Comparison of ENCODE assay signal across 29 mouse cellular contexts in genomic region chr11:49107650-49108537, GRCm38 (mm10). TPM values are rescaled to one million over a fixed set of nuclear protein-coding genes. Genes with fewer than 3 reads are reported as not detected.
DNase-seq lines count a peak whose midpoint lies in the region; ATAC-seq and TF ChIP-seq lines count a peak whose summit lies in the region.
"Had no signal": no experiment of that assay in that cellular context is flagged by ENCODE, and none has a peak within 500 bp of the region (broad histone marks: within the 10 kb centered on the region; RNA-seq: fewer than 3 reads in every experiment).

No protein-coding gene starts in this region.

- no peak overlapping the region for H3K27ac ChIP-seq in stomach, embryonic 15.5 days
- H3K27ac ChIP-seq in stomach, postnatal 0 days (replicated peaks), result no peak overlapping the region
- peak overlapping the region; percentile 87 for H3K27ac ChIP-seq in embryonic fibroblast, embryonic 13.5 days (ENCODE audit: insufficient read depth, low read length)
- no peak overlapping the region for H3K27ac ChIP-seq in hindbrain, embryonic 14.5 days
- H3K27ac ChIP-seq in thymus, adult 2 months (ENCODE audit: control insufficient read depth, insufficient read depth, low read length), result no peak overlapping the region
- H3K27ac ChIP-seq: embryonic facial prominence, embryonic 12.5 days; forebrain, embryonic 10.5 days; forebrain, embryonic 15.5 days; hindbrain, embryonic 12.5 days; kidney, postnatal 0 days; limb, embryonic 13.5 days; macrophage; midbrain, embryonic 13.5 days; neural tube, embryonic 13.5 days had no signal

- H3K9ac ChIP-seq in stomach, embryonic 15.5 days, result no peak overlapping the region
- no peak overlapping the region for H3K9ac ChIP-seq in stomach, postnatal 0 days (ENCODE audit: low read length)
- H3K9ac ChIP-seq in hindbrain, embryonic 14.5 days, result no peak overlapping the region
- H3K9ac ChIP-seq: embryonic facial prominence, embryonic 12.5 days; forebrain, embryonic 15.5 days; hindbrain, embryonic 12.5 days; limb, embryonic 13.5 days; midbrain, embryonic 13.5 days; neural tube, embryonic 13.5 days had no signal

- H3K4me1 ChIP-seq in stomach, embryonic 15.5 days, result no peaks in the 10 kb centered on the region
- H3K4me1 ChIP-seq in stomach, postnatal 0 days (replicated peaks; ENCODE audit: control insufficient read depth, insufficient read depth), result no peaks in the 10 kb centered on the region
- peaks cover 6% of the 10 kb centered on the region for H3K4me1 ChIP-seq in embryonic fibroblast, embryonic 13.5 days (ENCODE audit: control insufficient read depth, insufficient read depth, low read length)
- H3K4me1 ChIP-seq in hindbrain, embryonic 14.5 days (replicated peaks; ENCODE audit: control insufficient read depth, insufficient read depth, low read length), result no peaks in the 10 kb centered on the region
- peaks cover 3% of the 10 kb centered on the region for H3K4me1 ChIP-seq in thymus, adult 2 months (replicated peaks; ENCODE audit: control insufficient read depth, insufficient read depth, low read length)
- H3K4me1 ChIP-seq: forebrain, embryonic 15.5 days; hindbrain, embryonic 12.5 days; limb, embryonic 13.5 days; midbrain, embryonic 13.5 days; neural tube, embryonic 13.5 days had no signal

- TF ChIP-seq POLR2A in embryonic fibroblast, embryonic 13.5 days (IDR thresholded peaks at IDR 0.05; ENCODE audit: low read depth, low read length), result no peak
- TF ChIP-seq POLR2A in thymus, adult 2 months (IDR thresholded peaks at IDR 0.05; ENCODE audit: control insufficient read depth, extremely low read depth, insufficient read depth, low read length, poor library complexity), result no peak

- TF ChIP-seq CTCF in stomach, postnatal 0 days (IDR thresholded peaks at IDR 0.05; ENCODE audit: low read depth), result no peak
- no peak for TF ChIP-seq CTCF in embryonic fibroblast, embryonic 13.5 days (IDR thresholded peaks at IDR 0.05; ENCODE audit: borderline replicate concordance, insufficient read depth, low read length)
- TF ChIP-seq CTCF in thymus, adult 2 months (IDR thresholded peaks at IDR 0.05; ENCODE audit: borderline replicate concordance, control insufficient read depth, extremely low read depth, insufficient read depth, low read length, poor library complexity), result no peak

- WGBS in stomach, embryonic 15.5 days, result 46% methylated on average over 10 of the region's 10 CpGs
- 47% methylated on average over 10 of the region's 10 CpGs for WGBS in stomach, postnatal 0 days
- 81% methylated on average over 10 of the region's 10 CpGs for WGBS in hindbrain, embryonic 14.5 days
- WGBS in thymus, adult 2 months, result 85% methylated on average over 10 of the region's 10 CpGs

- no peaks in the 10 kb centered on the region for H3K27me3 ChIP-seq in stomach, embryonic 15.5 days (replicated peaks)
- H3K27me3 ChIP-seq in stomach, postnatal 0 days (ENCODE audit: control insufficient read depth, insufficient read depth, low read length), result no peaks in the 10 kb centered on the region
- no peaks in the 10 kb centered on the region for H3K27me3 ChIP-seq in hindbrain, embryonic 14.5 days (ENCODE audit: control insufficient read depth, insufficient read depth, low read length)
- H3K27me3 ChIP-seq in thymus, adult 2 months (ENCODE audit: control insufficient read depth, insufficient read depth, low read length), result no peaks in the 10 kb centered on the region
- H3K27me3 ChIP-seq: embryonic facial prominence, embryonic 12.5 days; forebrain, embryonic 15.5 days; hindbrain, embryonic 12.5 days; limb, embryonic 13.5 days; midbrain, embryonic 13.5 days; neural tube, embryonic 13.5 days had no signal

- ATAC-seq in CD4-positive, CD25-positive, alpha-beta regulatory T cell, adult 4 months, result no peak
- ATAC-seq in stomach, embryonic 15.5 days (ENCODE audit: insufficient read depth, low FRiP score, low read depth), result 0 out of 2 replicates have a peak, but pooled peaks have one; percentile 43
- no peak for ATAC-seq in stomach, postnatal 0 days (ENCODE audit: low FRiP score, low TSS enrichment)
- ATAC-seq in hindbrain, embryonic 14.5 days (ENCODE audit: low FRiP score), result no peak
- ATAC-seq: forebrain, embryonic 15.5 days; lung, postnatal 0 days had no signal

- no peak for TF ChIP-seq EP300 in stomach, postnatal 0 days (optimal IDR thresholded peaks at IDR 0.05)

- DNase-seq in CD4-positive, CD25-positive, alpha-beta regulatory T cell, adult 2 months (ENCODE audit: low read depth, low spot score), result peak; percentile 2
- DNase-seq in stomach, postnatal 0 days (ENCODE audit: low spot score), result no peak
- no peak for DNase-seq in ovary, postnatal 14 days (ENCODE audit: low spot score)
- DNase-seq in hindbrain, embryonic 14.5 days (ENCODE audit: low spot score), result no peak
- no peak for DNase-seq in thymus, adult 2 months
- DNase-seq: cerebellum, adult 9-10 months; gastrocnemius, postnatal 25 days; heart, postnatal 14 days had no signal

- no peak overlapping the region for H3K4me2 ChIP-seq in stomach, embryonic 15.5 days
- H3K4me2 ChIP-seq in stomach, postnatal 0 days (replicated peaks; ENCODE audit: low read depth), result no peak overlapping the region
- no peak overlapping the region for H3K4me2 ChIP-seq in hindbrain, embryonic 14.5 days (replicated peaks)
- H3K4me2 ChIP-seq: embryonic facial prominence, embryonic 12.5 days; forebrain, embryonic 15.5 days; hindbrain, embryonic 12.5 days; limb, embryonic 13.5 days; liver, embryonic 11.5 days; midbrain, embryonic 13.5 days; neural tube, embryonic 13.5 days had no signal

- no peak overlapping the region for H3K4me3 ChIP-seq in stomach, embryonic 15.5 days (replicated peaks)
- no peak overlapping the region for H3K4me3 ChIP-seq in stomach, postnatal 0 days (ENCODE audit: low read depth, low read length)
- no peak overlapping the region for H3K4me3 ChIP-seq in embryonic fibroblast, embryonic 13.5 days (ENCODE audit: insufficient read depth, low read length)
- H3K4me3 ChIP-seq in hindbrain, embryonic 14.5 days (replicated peaks; ENCODE audit: low read length), result no peak overlapping the region
- H3K4me3 ChIP-seq in thymus, adult 2 months (ENCODE audit: control insufficient read depth, insufficient read depth, low read length), result no peak overlapping the region
- H3K4me3 ChIP-seq: embryonic facial prominence, embryonic 12.5 days; forebrain, embryonic 10.5 days; forebrain, embryonic 15.5 days; hindbrain, embryonic 12.5 days; limb, embryonic 13.5 days; midbrain, embryonic 13.5 days; neural tube, embryonic 13.5 days had no signal

- no peaks in the 10 kb centered on the region for H3K36me3 ChIP-seq in stomach, embryonic 15.5 days
- no peaks in the 10 kb centered on the region for H3K36me3 ChIP-seq in stomach, postnatal 0 days (ENCODE audit: control insufficient read depth, insufficient read depth, low read length)
- H3K36me3 ChIP-seq in hindbrain, embryonic 14.5 days (replicated peaks; ENCODE audit: control insufficient read depth, insufficient read depth), result no peaks in the 10 kb centered on the region
- H3K36me3 ChIP-seq in thymus, adult 2 months (ENCODE audit: control insufficient read depth, insufficient read depth, low read length), result no peaks in the 10 kb centered on the region
- H3K36me3 ChIP-seq: embryonic facial prominence, embryonic 12.5 days; forebrain, embryonic 10.5 days; forebrain, embryonic 15.5 days; hindbrain, embryonic 12.5 days; limb, embryonic 13.5 days; midbrain, embryonic 13.5 days; neural tube, embryonic 13.5 days had no signal

- no peaks in the 10 kb centered on the region for H3K9me3 ChIP-seq in stomach, embryonic 15.5 days
- no peaks in the 10 kb centered on the region for H3K9me3 ChIP-seq in stomach, postnatal 0 days (ENCODE audit: control insufficient read depth, low read length)
- H3K9me3 ChIP-seq in hindbrain, embryonic 14.5 days (ENCODE audit: control insufficient read depth, low read length), result no peaks in the 10 kb centered on the region
- H3K9me3 ChIP-seq: embryonic facial prominence, embryonic 12.5 days; forebrain, embryonic 10.5 days; forebrain, embryonic 15.5 days; G1E; hindbrain, embryonic 12.5 days; limb, embryonic 13.5 days; midbrain, embryonic 13.5 days; neural tube, embryonic 13.5 days had no signal

RNA-seq across cellular contexts. Expression of gene Olfr1396, which starts 6.8 kb away (rescaled TPM):
- under 1 TPM; 0.35 to 0.47 TPM for polyA plus RNA-seq in CD4-positive, CD25-positive, alpha-beta regulatory T cell, adult 4 months (2017; shearing (Covaris generic))
- 0.14 TPM in 1 of 2 replicates, not detected in the other for polyA plus RNA-seq in stomach, embryonic 15.5 days (2015; fragmentation: Nextera tagmentation; extraction: Ambion mirVana)
- 0.11 TPM in 1 of 2 replicates, not detected in the other for polyA plus RNA-seq in stomach, postnatal 0 days (2015; fragmentation: Nextera tagmentation; extraction: Ambion mirVana)
- not detected in 2 replicates for polyA plus RNA-seq in embryonic fibroblast, embryonic 13.5 days (2011; ENCODE audit: insufficient read length, low read depth, missing spikeins)
- polyA plus RNA-seq in hindbrain, embryonic 14.5 days (2014; fragmentation: Nextera tagmentation; extraction: Ambion mirVana), result not detected in 2 replicates
- polyA plus RNA-seq in thymus, adult 2 months (2012; rRNA removed), result 0.19 TPM in 1 of 2 replicates, not detected in the other
- polyA plus RNA-seq: embryonic facial prominence, embryonic 12.5 days; forebrain, embryonic 10.5 days; forebrain, embryonic 15.5 days; frontal cortex, adult 2 months; G1E; heart, embryonic 14.5 days; hindbrain, embryonic 12.5 days; kidney, postnatal 0 days; liver, embryonic 11.5 days; liver, embryonic 16.5 days; lung, postnatal 0 days; macrophage; midbrain, embryonic 13.5 days; neural tube, embryonic 13.5 days; small intestine, adult 2 months; stomach, embryonic 14.5 days had no signal

RNA-seq across cellular contexts. Expression of gene Ifi47, which starts 31.5 kb away (rescaled TPM):
- polyA plus RNA-seq in CD4-positive, CD25-positive, alpha-beta regulatory T cell, adult 4 months (2017; shearing (Covaris generic)), result 100 to 1,000 TPM; 473 to 495 TPM
- 2.0 and 2.3 TPM in 2 replicates for polyA plus RNA-seq in stomach, embryonic 15.5 days (2015; fragmentation: Nextera tagmentation; extraction: Ambion mirVana)
- polyA plus RNA-seq in stomach, postnatal 0 days (2015; fragmentation: Nextera tagmentation; extraction: Ambion mirVana), result 10.1 and 12.7 TPM in 2 replicates
- polyA plus RNA-seq in embryonic fibroblast, embryonic 13.5 days (2011; ENCODE audit: insufficient read length, low read depth, missing spikeins), result 4.8 and 7.6 TPM in 2 replicates
- polyA plus RNA-seq in hindbrain, embryonic 14.5 days (2014; fragmentation: Nextera tagmentation; extraction: Ambion mirVana), result 0.95 and 1.0 TPM in 2 replicates
- polyA plus RNA-seq in thymus, adult 2 months (2012; rRNA removed), result 37.5 and 45.3 TPM in 2 replicates

RNA-seq across cellular contexts. Expression of gene Olfr1395, which starts 34.2 kb away (rescaled TPM):
- polyA plus RNA-seq in CD4-positive, CD25-positive, alpha-beta regulatory T cell, adult 4 months (2017; shearing (Covaris generic)), result not detected
- not detected in 2 replicates for polyA plus RNA-seq in stomach, embryonic 15.5 days (2015; fragmentation: Nextera tagmentation; extraction: Ambion mirVana)
- polyA plus RNA-seq in stomach, postnatal 0 days (2015; fragmentation: Nextera tagmentation; extraction: Ambion mirVana), result not detected in 2 replicates
- not detected in 2 replicates for polyA plus RNA-seq in embryonic fibroblast, embryonic 13.5 days (2011; ENCODE audit: insufficient read length, low read depth, missing spikeins)
- polyA plus RNA-seq in hindbrain, embryonic 14.5 days (2014; fragmentation: Nextera tagmentation; extraction: Ambion mirVana), result not detected in 2 replicates
- not detected in 2 replicates for polyA plus RNA-seq in thymus, adult 2 months (2012; rRNA removed)
- polyA plus RNA-seq: embryonic facial prominence, embryonic 12.5 days; forebrain, embryonic 10.5 days; forebrain, embryonic 15.5 days; G1E; heart, embryonic 14.5 days; hindbrain, embryonic 12.5 days; kidney, postnatal 0 days; limb, embryonic 13.5 days; liver, embryonic 11.5 days; liver, embryonic 16.5 days; lung, postnatal 0 days; macrophage; midbrain, embryonic 13.5 days; neural tube, embryonic 13.5 days; small intestine, adult 2 months; stomach, embryonic 14.5 days; thymus, postnatal 0 days had no signal

RNA-seq across cellular contexts. Expression of gene Tgtp2, which starts 43.9 kb away (rescaled TPM):
- polyA plus RNA-seq in CD4-positive, CD25-positive, alpha-beta regulatory T cell, adult 4 months (2017; shearing (Covaris generic)), result 100 to 1,000 TPM; 424 to 495 TPM
- 0.14 and 1.1 TPM in 2 replicates for polyA plus RNA-seq in stomach, embryonic 15.5 days (2015; fragmentation: Nextera tagmentation; extraction: Ambion mirVana)
- 0.69 and 1.2 TPM in 2 replicates for polyA plus RNA-seq in stomach, postnatal 0 days (2015; fragmentation: Nextera tagmentation; extraction: Ambion mirVana)
- 6.4 and 6.5 TPM in 2 replicates for polyA plus RNA-seq in embryonic fibroblast, embryonic 13.5 days (2011; ENCODE audit: insufficient read length, low read depth, missing spikeins)
- polyA plus RNA-seq in hindbrain, embryonic 14.5 days (2014; fragmentation: Nextera tagmentation; extraction: Ambion mirVana), result not detected in 2 replicates
- polyA plus RNA-seq in thymus, adult 2 months (2012; rRNA removed), result 26.0 and 29.1 TPM in 2 replicates
- polyA plus RNA-seq: forebrain, embryonic 10.5 days; forebrain, embryonic 15.5 days; heart, embryonic 14.5 days; hindbrain, embryonic 12.5 days; limb, embryonic 13.5 days; midbrain, embryonic 13.5 days had no signal

RNA-seq across cellular contexts. Expression of gene Olfr1394, which starts 46.3 kb away (rescaled TPM):
- not detected for polyA plus RNA-seq in CD4-positive, CD25-positive, alpha-beta regulatory T cell, adult 4 months (2017; shearing (Covaris generic))
- polyA plus RNA-seq in stomach, embryonic 15.5 days (2015; fragmentation: Nextera tagmentation; extraction: Ambion mirVana), result not detected in 2 replicates
- not detected in 2 replicates for polyA plus RNA-seq in stomach, postnatal 0 days (2015; fragmentation: Nextera tagmentation; extraction: Ambion mirVana)
- polyA plus RNA-seq in embryonic fibroblast, embryonic 13.5 days (2011; ENCODE audit: insufficient read length, low read depth, missing spikeins), result not detected in 2 replicates
- not detected in 2 replicates for polyA plus RNA-seq in hindbrain, embryonic 14.5 days (2014; fragmentation: Nextera tagmentation; extraction: Ambion mirVana)
- polyA plus RNA-seq in thymus, adult 2 months (2012; rRNA removed), result not detected in 2 replicates
- polyA plus RNA-seq: embryonic facial prominence, embryonic 12.5 days; forebrain, embryonic 10.5 days; forebrain, embryonic 15.5 days; frontal cortex, adult 2 months; G1E; heart, embryonic 14.5 days; hindbrain, embryonic 12.5 days; kidney, postnatal 0 days; limb, embryonic 13.5 days; liver, embryonic 11.5 days; liver, embryonic 16.5 days; lung, postnatal 0 days; macrophage; midbrain, embryonic 13.5 days; neural tube, embryonic 13.5 days; small intestine, adult 2 months; stomach, embryonic 14.5 days; thymus, postnatal 0 days had no signal

Comparison
In these comparisons a context has a peak if more than half of its experiments do, and no peak if none do; other contexts are left out.
1. RNA of gene Ifi47, which starts 31.5 kb away (polyA plus RNA-seq): 473 to 495 TPM in CD4-positive, CD25-positive, alpha-beta regulatory T cell, adult 4 months; 37.5 to 45.3 TPM in thymus, adult 2 months, 10.1 to 12.7 TPM in stomach, postnatal 0 days, 4.8 to 7.6 TPM in embryonic fibroblast, embryonic 13.5 days, 2.0 to 2.3 TPM in stomach, embryonic 15.5 days and 0.95 to 1.0 TPM in hindbrain, embryonic 14.5 days; every median in the first group is over 10 times any median in the second.